Mouse (Mus musculus) layer of hippocampus, adult 9-10 months (tissue): ENCODE data around the gene Otog.

Experiments
- DNase-seq: peaks from one replicate; pipeline ENCODE4 v3.0.0; 2022; ENCODE audit warnings: low spot score

The Otog gene

GRCm38 (mm10) chr7:46283681-46284080 is 42.9 kb downstream of the Otog start:
- no peak for DNase-seq

- DNase-seq, result no peak
Measured at GRCm38 (mm10) chr7:46285161-46285839, 44.5 kb downstream of the Otog start.

GRCm38 (mm10) chr7:46286391-46286790 is 45.6 kb downstream of the Otog start:
- no peak for DNase-seq

GRCm38 (mm10) chr7:46287051-46287450 is 46.3 kb downstream of the Otog start:
- DNase-seq, result no peak

- no peak for DNase-seq
Measured at GRCm38 (mm10) chr7:46296330-46296729, 55.5 kb downstream of the Otog start.

GRCm38 (mm10) chr7:46301031-46301632 is 60.3 kb downstream of the Otog start:
- no peak for DNase-seq

- no peak for DNase-seq
Measured at GRCm38 (mm10) chr7:46313486-46313885, 72.7 kb downstream of the Otog start.

GRCm38 (mm10) chr7:46314220-46315009 is 73.6 kb downstream of the Otog start:
- no peak for DNase-seq

- no peak for DNase-seq
Measured at GRCm38 (mm10) chr7:46315692-46316091, 74.9 kb downstream of the Otog start.

- no peak for DNase-seq
Measured at GRCm38 (mm10) chr7:46316948-46317347, 76.2 kb downstream of the Otog start.

GRCm38 (mm10) chr7:46321242-46321641 is 80.5 kb downstream of the Otog start:
- no peak for DNase-seq

GRCm38 (mm10) chr7:46327896-46328295 is 87.1 kb downstream of the Otog start:
- DNase-seq, result no peak

GRCm38 (mm10) chr7:46337397-46337796 is 96.6 kb downstream of the Otog start:
- DNase-seq, result no peak

GRCm38 (mm10) chr7:46339818-46340217 is 99.0 kb downstream of the Otog start:
- no peak for DNase-seq

GRCm38 (mm10) chr7:46340295-46340694 is 99.5 kb downstream of the Otog start:
- no peak for DNase-seq

GRCm38 (mm10) chr7:46341471-46341870 is 100.7 kb downstream of the Otog start:
- no peak for DNase-seq

GRCm38 (mm10) chr7:46347692-46348091 is 106.9 kb downstream of the Otog start:
- DNase-seq, result no peak

- no peak for DNase-seq
Measured at GRCm38 (mm10) chr7:46348813-46349212, 108.0 kb downstream of the Otog start.

- DNase-seq, result no peak
Measured at GRCm38 (mm10) chr7:46350119-46350702, 109.4 kb downstream of the Otog start.

- DNase-seq, result no peak
Measured at GRCm38 (mm10) chr7:46352748-46353147, 112.0 kb downstream of the Otog start.

GRCm38 (mm10) chr7:46353216-46353615 is 112.4 kb downstream of the Otog start:
- DNase-seq, result no peak

GRCm38 (mm10) chr7:46353875-46354274 is 113.1 kb downstream of the Otog start:
- DNase-seq, result no peak
